Mouse (Mus musculus) NIH3T3 (cell line): ENCODE data around the gene Lrrc75b.

Experiments
- DNase-seq: peaks from one replicate; pipeline ENCODE4 v3.0.0-alpha.2; 2012; ENCODE audit warnings: low read depth

Lrrc75b gene

DNA sequence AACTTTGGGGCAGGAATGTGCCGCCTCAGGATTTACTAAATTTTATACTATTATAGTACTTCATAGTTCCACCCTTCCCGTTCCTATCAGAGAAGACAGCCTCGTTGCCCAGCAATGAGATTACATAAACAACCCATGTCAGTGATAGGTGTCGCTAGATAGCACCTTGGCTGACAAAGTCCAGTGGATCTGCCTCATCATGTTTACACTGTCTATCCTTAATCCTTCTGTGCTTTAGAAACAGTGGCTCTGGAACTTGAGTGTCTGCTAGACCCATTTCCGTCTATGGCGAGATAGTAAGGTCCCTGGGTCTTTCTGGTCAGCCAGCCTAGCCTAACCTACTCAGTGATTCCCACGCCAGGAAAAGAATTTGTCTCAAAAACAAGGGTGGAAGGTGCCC, 59.8 kb downstream of the Lrrc75b start:
- DNase-seq, result no peak
